Mouse (Mus musculus): Measurements from ENCODE around the gene Fam131a. TPM values are rescaled to one million over a fixed set of nuclear protein-coding genes. Genes with fewer than 3 reads are reported as not detected.
"Not testable (repeated sequence)": the region's sequence is repeated elsewhere in the genome, so short reads cannot be mapped to it uniquely, and the experiment has no call there.

Fam131a gene
- polyA plus RNA-seq (2015; fragmentation: Nextera tagmentation; extraction: Ambion mirVana), result 7.8 and 9.1 TPM in 2 replicates

- H3K27ac ChIP-seq (ENCODE audit: low read length), result peak within 1 kb of the TSS; percentile 71
- peaks cover 36% of the 10 kb centered on the region for H3K36me3 ChIP-seq (ENCODE audit: control insufficient read depth, insufficient read depth, low read length)
- peak; percentile 96 for ATAC-seq (ENCODE audit: low read depth)
- H3K27me3 ChIP-seq (ENCODE audit: control insufficient read depth, insufficient read depth, low read depth, low read length), result no peaks in the 10 kb centered on the region; the same call in 1 of the 2 replicates
- H3K9me3 ChIP-seq (ENCODE audit: control insufficient read depth, low read length), result no peaks in the 10 kb centered on the region
- peak within 1 kb of the TSS; percentile 73 for H3K9ac ChIP-seq (ENCODE audit: low read length)
- under 1% methylated on average over 36 of the region's 37 CpGs for WGBS
- H3K4me2 ChIP-seq (ENCODE audit: low read depth, low read length), result peak within 1 kb of the TSS; percentile 77
- peaks cover 25% of the 10 kb centered on the region for H3K4me1 ChIP-seq (replicated peaks; ENCODE audit: control insufficient read depth, insufficient read depth, low read length)
- H3K4me3 ChIP-seq (ENCODE audit: low read length), result peak within 1 kb of the TSS; percentile 61
These were observed at the start of gene Fam131a for GRCm38 (mm10) chr16:20693111-20693701. Gene Fam131a, plus strand, starts transcription at chr16:20693241.

- Histone ChIP-seq H3K9ac (ENCODE audit: low read length) (no peak overlapping the region), H3K4me2 (ENCODE audit: low read depth, low read length) (no peak overlapping the region), H3K27me3 (ENCODE audit: control insufficient read depth, insufficient read depth, low read depth, low read length) (no peaks in the 10 kb centered on the region), H3K4me3 (ENCODE audit: low read length) (no peak overlapping the region), H3K27ac (ENCODE audit: low read length) (no peak overlapping the region), H3K36me3 (ENCODE audit: control insufficient read depth, insufficient read depth, low read length) (no peaks in the 10 kb centered on the region), H3K4me1 (replicated peaks; ENCODE audit: control insufficient read depth, insufficient read depth, low read length) (no peaks in the 10 kb centered on the region), H3K9me3 (ENCODE audit: control insufficient read depth, low read length) (no peaks in the 10 kb centered on the region)
- ATAC-seq (ENCODE audit: low read depth), result no peak
- 78% methylated on average over 7 of the region's 7 CpGs for WGBS
These were observed 49.1 kb upstream of the Fam131a start for GRCm38 (mm10) chr16:20643911-20644310.

GRCm38 (mm10) chr16:20651076-20651946, 41.7 kb upstream of the Fam131a start, which contains the start of gene Psmd2:
Gene Psmd2, plus strand, starts transcription at chr16:20651652.
- H3K9ac ChIP-seq (ENCODE audit: low read length), result peak within 1 kb of the TSS; percentile 96
- no peaks in the 10 kb centered on the region for H3K9me3 ChIP-seq (ENCODE audit: control insufficient read depth, low read length)
- WGBS, result 1% methylated on average over 45 of the region's 46 CpGs
- H3K4me3 ChIP-seq (ENCODE audit: low read length), result peak within 1 kb of the TSS; percentile 95
- H3K4me1 ChIP-seq (replicated peaks; ENCODE audit: control insufficient read depth, insufficient read depth, low read length), result peaks cover 13% of the 10 kb centered on the region
- peaks cover 20% of the 10 kb centered on the region for H3K36me3 ChIP-seq (ENCODE audit: control insufficient read depth, insufficient read depth, low read length)
- H3K27ac ChIP-seq (ENCODE audit: low read length), result peak within 1 kb of the TSS; percentile 58; the same call in 1 of the 2 replicates
- H3K4me2 ChIP-seq (ENCODE audit: low read depth, low read length), result peak within 1 kb of the TSS; percentile 96
- H3K27me3 ChIP-seq (ENCODE audit: control insufficient read depth, insufficient read depth, low read depth, low read length), result no peaks in the 10 kb centered on the region
- ATAC-seq (ENCODE audit: low read depth), result peak; percentile 98

GRCm38 (mm10) chr16:20651947-20652310, 41.1 kb upstream of the Fam131a start:
- WGBS, result 7% methylated on average over 12 of the region's 12 CpGs
- Histone ChIP-seq H3K27ac (ENCODE audit: low read length) (0 out of 2 replicates have a peak overlapping the region, but pooled peaks have one; percentile 22), H3K27me3 (ENCODE audit: control insufficient read depth, insufficient read depth, low read depth, low read length) (no peaks in the 10 kb centered on the region)

GRCm38 (mm10) chr16:20653315-20653714, 39.7 kb upstream of the Fam131a start:
- Histone ChIP-seq H3K27me3 (ENCODE audit: control insufficient read depth, insufficient read depth, low read depth, low read length) (no peaks in the 10 kb centered on the region), H3K4me1 (replicated peaks; ENCODE audit: control insufficient read depth, insufficient read depth, low read length) (peaks cover 13% of the 10 kb centered on the region), H3K9me3 (ENCODE audit: control insufficient read depth, low read length) (no peaks in the 10 kb centered on the region), H3K4me2 (ENCODE audit: low read depth, low read length) (no peak overlapping the region), H3K4me3 (ENCODE audit: low read length) (no peak overlapping the region), H3K27ac (ENCODE audit: low read length) (no peak overlapping the region), H3K36me3 (ENCODE audit: control insufficient read depth, insufficient read depth, low read length) (peaks cover 38% of the 10 kb centered on the region), H3K9ac (ENCODE audit: low read length) (no peak overlapping the region)
- 37% methylated on average over 2 of the region's 2 CpGs for WGBS
- ATAC-seq (ENCODE audit: low read depth), result no peak

More at GRCm38 (mm10) chr16:20651947-20652310, 41.1 kb upstream of the Fam131a start:
- peak overlapping the region; percentile 96 for H3K9ac ChIP-seq (ENCODE audit: low read length)
- peak overlapping the region; percentile 95 for H3K4me3 ChIP-seq (ENCODE audit: low read length)
- H3K4me2 ChIP-seq (ENCODE audit: low read depth, low read length), result peak overlapping the region; percentile 96
- peaks cover 26% of the 10 kb centered on the region for H3K36me3 ChIP-seq (ENCODE audit: control insufficient read depth, insufficient read depth, low read length)
- no peaks in the 10 kb centered on the region for H3K9me3 ChIP-seq (ENCODE audit: control insufficient read depth, low read length)
- H3K4me1 ChIP-seq (replicated peaks; ENCODE audit: control insufficient read depth, insufficient read depth, low read length), result peaks cover 13% of the 10 kb centered on the region
- no peak; the same call in 1 of the 2 replicates for ATAC-seq (ENCODE audit: low read depth)

GRCm38 (mm10) chr16:20657661-20658060, 35.4 kb upstream of the Fam131a start:
- Histone ChIP-seq H3K9ac (ENCODE audit: low read length) (no peak overlapping the region), H3K27me3 (ENCODE audit: control insufficient read depth, insufficient read depth, low read depth, low read length) (no peaks in the 10 kb centered on the region), H3K27ac (ENCODE audit: low read length) (no peak overlapping the region), H3K4me3 (ENCODE audit: low read length) (no peak overlapping the region), H3K4me1 (replicated peaks; ENCODE audit: control insufficient read depth, insufficient read depth, low read length) (peaks cover 4% of the 10 kb centered on the region; the same call in 1 of the 2 replicates), H3K36me3 (ENCODE audit: control insufficient read depth, insufficient read depth, low read length) (peaks cover 70% of the 10 kb centered on the region), H3K4me2 (ENCODE audit: low read depth, low read length) (no peak overlapping the region), H3K9me3 (ENCODE audit: control insufficient read depth, low read length) (no peaks in the 10 kb centered on the region)
- no peak for ATAC-seq (ENCODE audit: low read depth)
- WGBS, result 78% methylated on average over 4 of the region's 4 CpGs

- 93% methylated on average over 4 of the region's 6 CpGs for WGBS
- not testable (repeated sequence) for H3K4me2 ChIP-seq (ENCODE audit: low read depth, low read length); H3K9ac ChIP-seq (ENCODE audit: low read length); H3K4me3 ChIP-seq (ENCODE audit: low read length); H3K27me3 ChIP-seq (ENCODE audit: control insufficient read depth, insufficient read depth, low read depth, low read length); H3K27ac ChIP-seq (ENCODE audit: low read length); H3K9me3 ChIP-seq (ENCODE audit: control insufficient read depth, low read length); H3K36me3 ChIP-seq (ENCODE audit: control insufficient read depth, insufficient read depth, low read length); ATAC-seq (ENCODE audit: low read depth); H3K4me1 ChIP-seq (replicated peaks; ENCODE audit: control insufficient read depth, insufficient read depth, low read length)
These were observed 25.0 kb upstream of the Fam131a start, which contains the start of gene Eif4g1 for GRCm38 (mm10) chr16:20668013-20668412. Gene Eif4g1, plus strand, starts transcription at chr16:20668313.

GRCm38 (mm10) chr16:20670291-20670690, 22.8 kb upstream of the Fam131a start:
- 83% methylated on average over 3 of the region's 3 CpGs for WGBS
- Histone ChIP-seq H3K4me3 (ENCODE audit: low read length) (no peak overlapping the region), H3K36me3 (ENCODE audit: control insufficient read depth, insufficient read depth, low read length) (peaks cover 1% of the 10 kb centered on the region; the same call in 1 of the 2 replicates), H3K27me3 (ENCODE audit: control insufficient read depth, insufficient read depth, low read depth, low read length) (no peaks in the 10 kb centered on the region), H3K9ac (ENCODE audit: low read length) (no peak overlapping the region), H3K4me1 (replicated peaks; ENCODE audit: control insufficient read depth, insufficient read depth, low read length) (peaks cover 18% of the 10 kb centered on the region), H3K27ac (ENCODE audit: low read length) (no peak overlapping the region), H3K4me2 (ENCODE audit: low read depth, low read length) (no peak overlapping the region), H3K9me3 (ENCODE audit: control insufficient read depth, low read length) (no peaks in the 10 kb centered on the region)
- no peak for ATAC-seq (ENCODE audit: low read depth)

- H3K4me3 ChIP-seq (ENCODE audit: low read length), result peak overlapping the region; percentile 97
- ATAC-seq (ENCODE audit: low read depth), result no peak
- H3K27ac ChIP-seq (ENCODE audit: low read length), result 0 out of 2 replicates have a peak overlapping the region, but pooled peaks have one; percentile 95
- no peaks in the 10 kb centered on the region for H3K9me3 ChIP-seq (ENCODE audit: control insufficient read depth, low read length)
- H3K36me3 ChIP-seq (ENCODE audit: control insufficient read depth, insufficient read depth, low read length), result peaks cover 12% of the 10 kb centered on the region
- H3K4me1 ChIP-seq (replicated peaks; ENCODE audit: control insufficient read depth, insufficient read depth, low read length), result peaks cover 18% of the 10 kb centered on the region
- no peaks in the 10 kb centered on the region for H3K27me3 ChIP-seq (ENCODE audit: control insufficient read depth, insufficient read depth, low read depth, low read length)
- H3K4me2 ChIP-seq (ENCODE audit: low read depth, low read length), result peak overlapping the region; percentile 90
- peak overlapping the region; percentile 13; the same call in 1 of the 2 replicates for H3K9ac ChIP-seq (ENCODE audit: low read length)
- 18% methylated on average over 6 of the region's 6 CpGs for WGBS
These were observed 21.2 kb upstream of the Fam131a start for GRCm38 (mm10) chr16:20671886-20672285.

Data from lung, embryonic 16.5 days (tissue).